Mouse (Mus musculus) right cerebral cortex, postnatal 25 days (tissue): ENCODE results near the gene Tas1r2.
A peak's percentile ranks its signal among the peaks of the same experiment; 100 is the strongest.

ENCODE experiments used
- DNase-seq: peaks from one replicate; pipeline ENCODE4 v3.0.0; 2022

The Tas1r2 gene

GRCm38 (mm10) chr4:139653238-139653637 lies at the start of gene Tas1r2:
TSS of gene Tas1r2 (plus strand) at chr4:139653538.
- DNase-seq = no peak

GRCm38 (mm10) chr4:139605216-139605615 lies 48.1 kb upstream of the Tas1r2 start:
- no peak for DNase-seq

- DNase-seq = no peak
These were observed 46.6 kb upstream of the Tas1r2 start for GRCm38 (mm10) chr4:139606732-139607131.

GRCm38 (mm10) chr4:139608975-139609374 lies 44.4 kb upstream of the Tas1r2 start:
- DNase-seq = no peak

DNA sequence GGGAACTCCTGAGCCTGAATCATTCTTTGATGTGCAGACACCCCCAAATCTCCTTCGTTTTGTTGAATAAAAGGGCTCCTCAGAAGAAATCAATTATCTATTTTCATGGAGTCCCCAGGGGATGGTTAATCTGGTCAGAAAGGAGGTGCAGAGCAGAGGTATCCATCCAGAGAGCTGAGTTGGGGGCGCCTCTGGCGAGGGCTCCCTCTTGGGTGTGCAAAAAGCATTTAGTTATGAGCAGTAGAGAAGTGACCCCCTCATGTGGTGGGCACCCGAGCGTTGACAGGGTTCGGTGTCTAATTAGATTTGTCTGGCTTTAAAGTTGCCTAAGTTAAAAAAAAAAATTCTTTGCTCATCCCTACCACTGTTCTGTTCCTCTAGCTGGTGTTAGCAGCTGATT lies 42.4 kb upstream of the Tas1r2 start:
- no peak for DNase-seq

DNA sequence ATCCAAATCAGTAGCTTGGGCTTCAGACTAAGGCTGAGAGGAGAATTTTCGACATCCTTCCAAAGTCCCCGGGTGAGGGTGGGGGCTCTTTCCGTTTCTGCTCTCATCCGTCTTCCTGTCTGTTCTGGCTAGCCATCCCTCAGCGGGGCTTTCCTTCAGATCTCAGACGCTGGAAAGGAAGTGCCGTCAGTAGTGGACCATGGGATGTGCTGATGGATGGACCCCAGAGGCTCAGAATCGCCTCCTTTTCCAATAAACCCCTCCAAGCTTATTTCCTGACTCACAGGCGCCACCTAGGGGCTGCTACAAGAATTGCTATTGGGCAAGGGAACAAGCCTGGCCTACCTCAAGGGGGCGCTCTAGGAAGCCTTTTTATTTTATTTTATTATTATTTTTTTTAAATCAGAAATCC lies 41.8 kb upstream of the Tas1r2 start:
- peak; percentile 62 for DNase-seq

DNA sequence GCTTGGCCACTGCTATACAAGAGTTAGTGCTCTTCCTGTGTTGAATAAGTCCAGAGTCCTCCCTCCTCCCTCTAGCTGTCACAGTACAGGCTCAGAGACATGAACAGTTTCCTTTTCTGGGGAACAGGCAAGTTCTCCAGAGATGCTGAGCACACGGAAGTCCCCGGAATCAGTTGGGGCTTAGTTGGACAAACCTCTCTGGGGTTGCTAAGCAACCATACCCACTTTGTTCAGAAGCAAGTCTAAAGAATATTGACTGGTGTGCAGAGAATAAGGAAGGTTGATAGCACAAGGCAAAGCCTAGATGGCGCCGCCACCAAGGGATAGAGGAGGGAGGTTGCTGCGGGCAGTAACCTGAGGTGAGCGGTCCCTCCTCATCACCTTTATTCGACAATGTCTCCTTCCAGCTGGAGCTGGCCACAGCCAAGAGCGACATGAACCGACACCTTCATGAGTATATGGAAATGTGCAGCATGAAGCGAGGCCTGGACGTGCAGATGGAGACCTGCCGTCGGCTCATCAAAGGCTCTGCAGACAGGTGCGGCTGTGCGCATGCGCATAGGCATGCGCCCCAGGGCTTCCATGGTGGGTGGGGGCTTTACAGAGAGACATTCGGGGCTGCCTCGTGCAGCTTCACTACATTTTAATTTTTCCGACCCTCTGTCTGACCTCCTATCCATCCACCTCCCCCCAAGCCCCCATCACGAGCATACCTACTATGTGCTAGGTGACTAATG lies 38.6 kb upstream of the Tas1r2 start:
- DNase-seq = no peak

DNA sequence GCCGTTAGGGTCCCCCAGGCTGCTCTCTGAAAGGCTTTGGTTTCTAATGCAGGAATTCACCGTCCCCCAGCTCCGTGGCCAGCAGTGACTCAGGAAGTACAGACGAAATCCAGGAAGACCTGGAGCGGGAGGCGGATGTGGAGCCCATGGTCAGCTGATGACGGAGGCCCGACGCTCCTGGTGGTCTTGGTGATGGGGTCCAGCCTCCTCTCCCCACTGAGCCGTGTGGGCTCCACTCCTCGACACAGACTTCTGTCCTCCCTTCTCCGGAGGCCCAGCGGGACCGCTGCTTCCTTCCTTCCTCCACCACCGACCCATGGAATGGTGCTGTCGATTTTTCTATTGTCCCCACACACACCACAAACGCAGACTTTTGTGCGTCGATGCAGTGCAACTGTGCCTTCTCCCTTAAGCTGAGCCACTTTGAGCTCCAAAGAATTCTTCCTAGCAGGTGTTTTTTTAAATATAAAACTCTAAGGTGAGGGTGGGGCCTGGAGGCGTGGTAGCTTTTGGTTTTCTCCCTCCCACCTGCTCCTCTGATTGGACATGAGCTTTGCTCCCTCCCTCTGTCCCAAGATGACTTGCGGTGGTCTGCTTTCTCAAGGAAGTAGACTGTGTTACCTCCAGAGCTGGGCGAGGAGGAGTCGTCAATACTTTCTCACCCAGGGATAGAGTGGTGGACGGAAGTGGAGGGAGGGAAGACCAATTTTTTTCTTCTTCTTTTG lies 36.9 kb upstream of the Tas1r2 start:
- DNase-seq = no peak

- no peak for DNase-seq
These were observed 36.4 kb upstream of the Tas1r2 start for GRCm38 (mm10) chr4:139617001-139617364.

DNA sequence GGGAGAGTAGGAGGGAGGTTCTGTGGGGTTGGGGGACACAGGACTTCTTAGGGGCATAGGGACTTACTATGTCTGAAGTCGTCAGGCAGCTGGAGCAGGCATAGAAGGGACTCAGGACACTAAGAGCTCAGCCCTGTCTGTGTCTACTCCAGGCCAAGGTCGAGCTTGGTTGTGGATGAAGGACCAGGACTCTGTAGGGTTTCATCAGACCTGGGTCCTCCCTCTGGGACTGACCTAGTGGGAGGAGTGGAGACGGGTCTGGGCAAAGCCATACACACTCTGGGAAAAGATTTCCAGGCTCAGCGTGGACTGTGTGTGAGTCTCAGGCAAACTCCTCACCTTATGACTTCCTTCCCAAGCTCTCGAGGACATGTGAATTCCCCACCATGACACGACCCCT lies 33.6 kb upstream of the Tas1r2 start:
- DNase-seq = no peak

DNA sequence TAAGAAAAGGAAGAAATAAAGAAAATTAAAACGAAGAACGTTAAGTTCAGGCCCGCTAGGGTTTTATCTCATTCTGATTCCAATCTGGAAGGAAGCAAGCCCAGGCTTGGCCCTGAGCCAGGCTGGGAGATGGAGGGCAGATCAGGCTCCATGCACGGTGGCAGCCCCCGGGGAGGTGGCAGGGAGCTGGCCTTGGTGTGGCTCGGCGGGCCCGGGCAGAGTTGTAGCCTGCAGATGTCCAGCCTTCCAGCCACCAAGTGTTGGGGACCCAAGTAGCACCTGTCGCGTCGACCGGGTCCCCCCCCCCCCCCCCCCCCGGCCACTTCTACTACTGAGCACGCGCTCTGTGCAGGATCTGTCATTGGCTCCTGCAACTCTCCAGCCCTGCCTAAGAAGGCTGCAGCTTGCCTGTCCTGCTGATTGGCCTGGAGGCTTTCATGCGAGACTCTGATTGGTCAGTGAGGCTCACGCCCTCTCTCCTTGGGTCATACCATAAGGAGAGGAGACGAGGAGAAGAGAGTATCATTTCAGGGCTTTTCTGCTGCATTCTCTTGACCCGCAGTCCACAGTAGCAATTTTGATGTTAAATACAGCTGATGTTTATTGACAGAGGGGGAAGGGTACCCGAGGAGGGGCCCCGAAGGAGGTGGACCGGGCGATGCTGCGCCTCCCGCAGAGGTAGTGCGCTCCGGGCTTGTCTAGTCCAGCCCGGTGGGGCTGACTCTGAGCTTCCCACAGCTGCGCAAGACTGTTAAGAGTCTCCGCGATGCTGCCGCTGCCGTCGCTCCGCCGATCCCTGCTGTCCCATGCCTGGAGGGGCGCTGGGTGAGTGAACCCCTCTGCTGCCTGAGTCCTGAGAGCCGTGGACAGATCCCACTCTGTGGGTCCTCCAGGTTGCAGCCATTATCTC lies 30.7 kb upstream of the Tas1r2 start, which contains the start of gene Aldh4a1:
Aldh4a1 (plus strand) TSS at position 494 of the 910 bp plus-strand sequence.
- DNase-seq = peak; percentile 89

GRCm38 (mm10) chr4:139623434-139624115 lies 29.8 kb upstream of the Tas1r2 start:
- DNase-seq = no peak

- DNase-seq = no peak
These were observed 29.2 kb upstream of the Tas1r2 start for GRCm38 (mm10) chr4:139624116-139624489.

DNA sequence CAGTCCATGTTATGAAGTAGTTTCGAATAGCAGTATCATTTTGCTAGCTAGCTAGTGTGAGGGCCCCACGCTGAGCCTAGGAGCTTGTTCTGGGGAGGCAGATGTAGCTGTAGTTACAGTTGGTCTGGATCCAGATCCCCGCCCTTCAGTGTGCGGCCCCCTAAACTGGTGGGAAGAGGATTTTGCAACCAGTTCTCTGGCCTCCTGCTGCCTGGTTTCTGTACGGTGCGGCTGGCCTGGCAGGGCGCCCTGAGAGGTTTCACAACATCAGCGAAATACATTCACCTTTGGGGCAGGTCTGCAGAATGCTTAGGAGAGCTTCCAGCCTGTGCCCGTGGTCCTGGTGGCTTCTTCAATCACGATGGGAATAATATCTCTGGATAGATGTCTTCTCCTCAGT lies 28.6 kb upstream of the Tas1r2 start:
- no peak for DNase-seq

DNA sequence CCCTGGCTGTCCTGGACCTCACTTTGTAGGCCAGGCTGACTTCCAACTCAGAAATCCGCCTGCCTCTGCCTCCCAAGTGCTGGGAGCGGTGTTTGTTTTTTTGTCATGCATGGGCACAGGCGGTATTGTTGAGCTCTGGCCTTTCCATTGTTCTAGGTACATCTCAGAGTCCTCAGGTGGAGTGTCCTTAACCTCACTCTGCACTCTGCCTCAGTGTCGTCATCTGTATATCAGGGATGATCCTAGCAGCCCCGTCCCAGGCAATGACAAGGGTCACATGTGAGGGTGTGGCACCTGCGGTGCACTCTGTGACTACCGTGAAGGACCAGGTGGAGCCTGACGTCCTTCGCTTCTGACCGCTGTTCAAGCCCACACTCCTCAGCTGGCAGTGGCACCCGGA lies 26.0 kb upstream of the Tas1r2 start:
- DNase-seq = no peak

GRCm38 (mm10) chr4:139630171-139630570 lies 23.2 kb upstream of the Tas1r2 start:
- DNase-seq = no peak

- DNase-seq = no peak
These were observed 22.2 kb upstream of the Tas1r2 start for GRCm38 (mm10) chr4:139631141-139631540.

GRCm38 (mm10) chr4:139631569-139632253 lies 21.6 kb upstream of the Tas1r2 start:
- DNase-seq = no peak

GRCm38 (mm10) chr4:139632254-139632580 lies 21.1 kb upstream of the Tas1r2 start:
- no peak for DNase-seq

- DNase-seq = peak; percentile 52
These were observed 17.0 kb upstream of the Tas1r2 start for GRCm38 (mm10) chr4:139636373-139636772.

DNA sequence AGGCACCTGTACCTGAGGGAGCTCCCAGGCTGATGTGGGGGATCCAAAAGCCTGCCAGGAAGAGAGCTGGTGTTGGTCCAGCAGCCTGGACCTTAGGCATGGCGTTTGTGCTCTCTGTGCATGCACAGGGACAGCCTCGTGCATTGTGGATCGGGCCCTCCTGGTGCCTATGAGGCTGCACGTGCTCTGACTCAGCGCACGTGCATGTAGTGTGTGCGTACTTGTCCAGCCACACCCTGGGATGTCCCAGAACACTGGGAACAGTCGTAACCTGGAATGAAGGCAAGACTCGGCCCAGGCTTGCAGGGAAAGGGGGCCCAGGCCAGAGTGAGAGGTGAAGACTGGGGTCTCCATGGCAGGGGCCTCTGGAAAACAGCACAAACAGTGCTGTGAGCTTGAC lies 15.5 kb upstream of the Tas1r2 start:
- DNase-seq = no peak

DNA sequence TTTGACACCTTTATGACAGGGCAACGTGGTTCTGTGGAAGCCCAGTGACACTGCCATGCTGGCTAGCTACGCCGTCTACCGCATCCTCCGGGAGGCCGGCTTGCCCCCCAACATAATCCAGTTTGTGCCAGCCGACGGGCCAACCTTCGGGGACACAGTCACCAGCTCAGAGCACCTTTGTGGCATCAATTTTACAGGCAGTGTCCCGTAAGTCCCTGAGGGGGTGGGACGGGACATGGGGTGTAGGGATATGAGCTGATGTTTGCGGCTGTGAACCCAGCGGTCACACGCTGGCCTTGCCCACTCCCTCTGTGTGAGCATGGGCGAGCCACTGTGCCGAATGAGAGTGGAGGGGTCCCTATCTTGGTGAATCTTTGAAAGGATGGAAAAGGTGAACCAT lies 15.0 kb upstream of the Tas1r2 start:
- no peak for DNase-seq
